Mouse (Mus musculus): Measurements from ENCODE around the gene Fnbp1. TPM values are rescaled to one million over a fixed set of nuclear protein-coding genes. Genes with fewer than 3 reads are reported as not detected.

Gene Fnbp1
- polyA plus RNA-seq, 1 experiment from 2014 or later = 59.9 TPM

DNA sequence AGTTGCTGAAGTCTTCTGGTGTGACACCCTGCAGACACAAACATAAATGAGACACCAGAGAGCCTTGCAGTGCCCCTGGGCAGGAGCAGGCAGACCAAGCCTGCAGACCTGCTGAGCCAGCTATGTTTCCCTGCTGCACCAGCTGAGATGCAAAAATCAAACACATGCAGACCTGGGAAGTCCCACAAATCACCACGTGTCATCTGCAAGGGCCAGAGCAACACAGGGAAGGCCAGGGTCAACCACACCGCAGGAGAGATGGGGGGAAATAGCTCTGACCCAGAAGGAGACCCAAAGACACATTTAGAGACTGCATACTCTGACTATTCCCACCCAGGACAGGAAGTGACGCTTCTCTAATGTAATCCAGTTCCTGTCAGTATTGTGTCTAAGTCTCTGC, 101.3 kb downstream of the Fnbp1 start:
- DNase-seq (ENCODE audit: low spot score) = no peak

DNA sequence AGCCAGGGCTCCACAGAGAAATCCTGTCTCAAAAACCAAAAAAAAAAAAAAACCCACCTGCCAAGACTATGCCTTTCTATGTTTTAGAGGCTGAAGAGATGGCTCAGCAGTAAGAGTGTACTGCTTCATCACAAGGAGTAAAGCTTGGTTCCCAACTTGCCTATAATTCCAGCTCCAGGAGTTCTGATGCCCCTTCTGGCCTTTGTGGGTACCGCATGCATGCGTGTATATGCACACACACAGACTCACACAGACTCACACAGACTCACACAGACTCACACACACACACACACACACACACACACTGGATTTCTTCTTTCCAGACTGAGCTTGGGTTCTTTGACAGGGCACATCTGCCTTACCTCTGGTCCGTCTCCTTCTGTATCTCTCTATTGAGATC, 101.8 kb downstream of the Fnbp1 start:
- DNase-seq (ENCODE audit: low spot score) = no peak

DNA sequence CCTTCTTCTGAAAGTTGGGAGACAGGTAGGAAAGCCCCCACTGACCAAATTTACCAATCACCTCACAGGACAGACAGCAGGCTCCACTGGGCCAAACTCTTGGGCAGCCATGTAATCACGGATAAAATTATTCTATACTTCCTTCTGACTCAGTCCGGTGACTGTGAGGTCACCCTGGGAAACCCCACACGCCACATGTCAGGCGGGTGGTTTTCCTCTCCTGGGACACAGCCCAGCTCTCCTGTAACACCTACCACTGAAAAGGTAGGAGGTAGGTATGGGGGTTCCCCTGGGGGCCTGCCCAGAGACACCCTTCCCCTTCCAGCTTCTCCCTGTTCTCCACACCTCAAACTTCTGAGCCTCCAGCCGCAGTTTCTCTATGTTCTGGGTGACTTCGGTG, 105.0 kb downstream of the Fnbp1 start:
- no peak for DNase-seq (ENCODE audit: low spot score)

DNA sequence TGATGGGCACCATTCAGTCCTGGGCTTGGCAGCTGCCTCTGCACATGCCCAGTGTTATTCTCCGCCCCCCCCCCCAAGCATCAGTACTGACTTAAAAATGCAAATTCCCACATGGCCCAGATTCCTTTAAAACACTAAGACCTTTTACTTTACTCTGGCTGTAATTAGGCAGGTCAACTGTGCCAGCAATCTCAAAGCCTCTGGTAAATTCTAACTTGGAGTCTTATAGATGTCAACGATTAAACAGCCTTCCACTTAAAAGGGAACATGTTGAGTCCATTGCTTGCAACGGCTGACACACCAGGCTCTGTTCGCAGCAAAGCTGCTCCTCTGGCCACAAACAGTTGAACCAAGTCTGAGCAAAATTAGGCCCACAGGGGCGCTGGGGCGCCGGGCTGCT, 109.8 kb downstream of the Fnbp1 start:
- no peak for DNase-seq (ENCODE audit: low spot score)

DNA sequence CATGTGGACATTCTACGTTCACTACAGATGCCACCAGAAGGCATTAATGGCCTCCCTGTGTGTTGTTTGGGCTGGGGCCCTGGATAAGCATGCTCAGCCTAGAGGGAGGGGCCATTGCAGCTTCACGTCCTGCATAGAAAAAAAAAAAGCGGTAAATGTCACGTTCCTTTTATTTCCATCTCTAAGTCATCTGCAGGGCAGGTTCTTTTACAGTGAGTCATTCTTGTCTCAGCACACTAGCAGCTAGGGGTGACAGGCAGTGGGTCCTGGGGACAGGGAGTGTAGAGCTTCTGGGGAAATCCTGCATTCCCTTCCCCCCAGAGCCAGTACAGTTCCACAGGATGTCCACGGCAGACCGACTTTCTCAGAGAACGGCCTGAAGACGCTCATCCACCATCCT, 115.2 kb downstream of the Fnbp1 start:
- DNase-seq (ENCODE audit: low spot score) = no peak

DNA sequence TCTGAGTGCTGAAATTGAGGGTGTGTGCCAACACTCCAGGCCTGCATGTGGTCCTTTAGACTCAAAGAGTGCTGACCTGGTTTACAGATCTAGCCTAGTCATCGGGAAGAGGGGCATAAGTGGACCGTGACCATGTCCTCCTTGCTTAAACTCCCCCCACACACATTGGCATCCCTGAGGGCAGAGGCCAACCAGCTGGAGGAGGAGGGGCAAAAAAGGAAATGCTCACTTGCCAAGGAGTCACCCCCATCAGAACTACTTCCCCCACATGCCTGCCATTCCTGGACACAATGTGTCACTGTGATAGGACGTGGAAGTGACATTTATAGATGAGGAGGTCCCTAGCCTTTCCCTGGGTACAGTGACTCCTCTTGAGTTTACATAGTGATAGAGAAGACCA, 116.3 kb downstream of the Fnbp1 start:
- DNase-seq (ENCODE audit: low spot score) = no peak

DNA sequence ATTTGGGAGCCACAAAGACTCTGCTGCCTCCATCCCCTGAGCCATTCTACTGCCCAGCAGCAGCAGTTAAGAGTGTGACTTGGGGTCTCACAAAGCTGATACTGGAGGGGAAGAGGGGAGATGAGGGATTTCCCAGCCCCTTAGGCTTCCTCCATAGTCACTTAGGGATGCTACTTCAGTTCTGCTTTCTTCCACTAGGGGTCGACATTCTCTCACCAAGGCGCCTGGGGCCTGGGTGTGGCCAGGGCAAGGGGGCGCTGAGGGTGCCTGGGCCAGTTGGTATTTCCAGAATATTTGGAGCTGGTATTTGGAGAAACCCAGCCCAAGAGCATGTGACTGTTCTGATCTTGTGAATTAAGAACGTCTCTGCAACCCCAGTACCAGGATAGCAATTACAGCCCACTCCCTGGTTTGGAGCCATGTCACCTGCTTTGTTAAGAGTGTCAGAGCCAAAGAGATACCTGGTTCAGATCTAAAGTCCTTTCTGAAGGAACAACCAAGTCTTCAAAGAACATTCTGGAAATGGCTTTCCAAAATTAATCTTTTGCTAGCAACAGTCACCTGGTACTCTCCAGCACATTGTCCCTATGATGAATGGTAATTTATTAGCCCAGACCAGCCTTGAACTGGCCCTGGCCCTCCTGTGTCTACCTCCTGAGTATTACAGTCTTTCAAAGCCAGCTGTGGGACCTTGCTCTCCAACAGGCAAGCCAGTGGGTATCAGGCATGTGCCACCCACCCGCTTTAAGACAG, 117.0 kb downstream of the Fnbp1 start:
- DNase-seq (ENCODE audit: low spot score) = peak; percentile 75

DNA sequence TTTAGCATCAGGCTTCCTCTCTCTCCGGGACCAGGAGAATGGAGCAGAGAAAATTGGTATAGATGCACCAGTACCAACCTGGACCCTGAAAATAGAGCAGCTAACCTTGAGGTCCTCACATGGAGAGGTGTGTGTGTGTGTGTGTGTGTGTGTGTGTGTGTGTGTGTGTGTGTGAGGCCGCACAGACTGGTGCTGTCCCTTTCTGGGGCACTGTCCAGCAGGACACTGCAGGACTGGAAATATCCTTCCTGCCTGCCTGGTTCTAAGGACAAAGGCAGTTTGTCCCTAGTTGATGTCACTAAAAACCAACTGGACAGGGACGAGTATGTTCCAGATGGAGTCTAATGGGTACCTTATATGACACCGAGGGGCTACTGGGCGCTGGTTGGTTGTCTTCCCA, 117.9 kb downstream of the Fnbp1 start:
- no peak for DNase-seq (ENCODE audit: low spot score)

DNA sequence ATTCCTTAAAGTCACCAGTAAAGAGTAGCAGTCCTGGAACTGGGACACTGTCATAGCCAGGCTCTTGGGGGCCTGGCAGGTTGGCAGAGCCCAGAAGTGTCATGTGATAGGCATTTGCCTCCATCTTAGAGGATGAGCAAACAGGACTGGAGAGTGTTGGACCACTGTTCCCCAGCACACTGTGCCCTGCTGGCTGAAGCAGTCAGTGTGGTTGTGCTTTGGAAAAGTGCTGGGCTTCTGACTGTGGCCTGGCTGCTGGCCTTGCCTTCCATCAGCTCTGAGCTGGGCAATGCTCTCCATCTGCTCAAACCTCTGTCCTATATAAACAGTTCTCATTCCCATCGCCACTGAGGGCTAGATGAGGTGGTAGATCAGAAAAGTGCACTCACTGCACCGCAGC, 121.6 kb downstream of the Fnbp1 start:
- DNase-seq (ENCODE audit: low spot score) = no peak

DNA sequence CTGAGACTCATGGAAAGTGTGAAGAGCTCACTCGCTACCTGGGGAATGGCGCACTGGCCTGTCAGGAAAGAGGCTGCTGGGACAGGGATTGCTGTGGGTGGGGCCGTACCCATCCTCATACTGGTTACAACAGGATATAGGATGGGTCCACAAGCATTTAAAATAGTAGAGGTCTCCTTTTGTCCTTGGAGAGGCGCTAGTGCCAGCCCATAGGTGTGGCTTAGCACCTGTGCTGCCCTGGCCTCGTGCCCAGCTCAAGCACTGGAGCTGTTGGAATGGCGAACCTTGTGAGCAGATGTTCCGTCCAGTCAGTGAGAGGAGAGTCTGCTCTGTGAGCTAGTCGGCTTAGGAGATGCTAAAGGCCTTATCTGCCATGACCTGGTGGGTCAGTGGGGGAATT, 122.8 kb downstream of the Fnbp1 start:
- no peak for DNase-seq (ENCODE audit: low spot score)

DNA sequence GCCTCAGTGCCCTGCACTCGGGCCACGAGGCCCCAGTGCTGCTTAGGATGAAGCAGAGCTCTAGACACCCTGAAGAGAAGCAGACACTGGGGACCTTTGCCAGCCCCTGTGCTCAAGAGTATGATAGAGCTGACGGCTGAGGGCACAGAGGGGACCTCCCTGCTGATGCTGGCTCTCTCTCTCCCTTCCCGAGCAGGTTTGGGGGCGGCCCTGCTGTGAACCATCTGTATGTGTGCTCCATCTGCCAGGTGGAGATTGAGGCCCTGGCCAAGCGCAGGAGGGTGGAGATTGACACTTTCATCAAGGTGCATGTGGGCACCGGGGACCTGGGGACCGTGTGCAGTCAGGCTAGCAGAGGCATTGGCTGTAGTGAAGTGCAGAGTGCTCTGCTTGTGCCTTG, 123.3 kb downstream of the Fnbp1 start:
- DNase-seq (ENCODE audit: low spot score) = no peak

DNA sequence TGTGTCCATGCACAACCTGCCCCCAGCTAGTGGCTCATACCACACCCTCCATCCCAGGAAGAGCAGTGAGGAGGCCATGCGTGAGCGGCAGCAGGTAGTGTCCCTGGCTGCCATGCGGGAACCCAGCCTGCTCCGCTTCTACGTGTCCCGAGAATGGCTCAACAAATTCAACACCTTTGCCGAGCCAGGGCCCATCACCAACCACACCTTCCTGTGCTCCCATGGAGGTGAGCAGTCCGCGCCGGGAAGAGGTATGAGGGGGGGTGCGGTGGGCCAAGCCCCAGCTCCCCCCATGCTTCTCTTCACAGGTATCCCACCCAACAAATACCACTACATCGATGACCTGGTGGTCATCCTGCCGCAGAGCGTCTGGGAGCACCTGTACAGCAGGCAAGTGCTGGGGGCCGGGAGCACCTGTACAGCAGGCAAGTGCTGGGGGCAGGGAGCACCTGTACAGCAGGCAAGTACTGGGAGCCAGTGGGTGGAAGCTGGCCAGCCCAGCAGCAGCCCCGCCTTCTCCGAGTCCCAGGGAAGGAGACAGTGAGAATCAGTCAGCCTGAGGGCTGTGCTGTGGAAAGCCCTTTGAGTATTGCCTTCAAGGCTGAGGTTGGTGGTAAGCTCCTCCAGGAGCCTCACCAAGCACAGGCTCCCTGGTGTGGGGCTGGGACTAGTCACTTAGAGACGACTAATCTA, 124.0 kb downstream of the Fnbp1 start:
- no peak for DNase-seq (ENCODE audit: low spot score)

DNA sequence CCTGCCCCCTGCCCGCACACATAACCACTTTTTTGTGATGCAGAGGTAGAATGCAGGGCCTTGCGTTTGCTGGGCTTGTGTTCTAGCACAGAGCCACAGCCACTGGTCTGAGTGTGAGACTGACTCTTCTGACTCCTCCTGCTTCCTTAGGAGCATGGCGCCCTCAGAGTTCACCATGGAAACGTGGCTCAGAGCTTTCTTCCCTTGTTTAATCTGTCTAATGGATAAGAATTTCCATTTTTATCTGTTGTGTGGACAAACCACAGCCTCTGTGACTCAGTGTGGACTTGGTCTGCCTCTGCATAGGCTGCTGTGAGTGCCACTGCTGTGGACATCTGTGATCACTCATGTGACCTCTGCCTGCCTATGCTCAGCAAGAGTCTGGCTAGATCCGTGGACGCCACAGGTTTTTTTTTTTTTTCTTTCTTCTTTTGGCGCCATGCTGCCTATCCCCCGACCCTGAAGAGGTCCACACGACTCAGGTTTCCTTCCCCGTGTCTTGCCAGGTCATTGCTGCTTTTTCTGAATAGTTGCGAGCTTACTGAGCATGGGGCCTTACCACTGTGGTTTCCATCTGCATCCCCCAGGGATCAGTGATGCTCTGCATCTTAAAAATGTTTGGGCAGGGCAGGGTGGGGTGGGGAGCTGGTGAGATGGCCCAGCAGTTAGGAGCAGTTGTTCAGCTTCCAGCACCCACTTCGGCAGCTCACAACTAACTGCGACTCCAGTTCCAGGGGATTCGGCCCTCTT, 128.3 kb downstream of the Fnbp1 start:
- no peak for DNase-seq (ENCODE audit: low spot score)

DNA sequence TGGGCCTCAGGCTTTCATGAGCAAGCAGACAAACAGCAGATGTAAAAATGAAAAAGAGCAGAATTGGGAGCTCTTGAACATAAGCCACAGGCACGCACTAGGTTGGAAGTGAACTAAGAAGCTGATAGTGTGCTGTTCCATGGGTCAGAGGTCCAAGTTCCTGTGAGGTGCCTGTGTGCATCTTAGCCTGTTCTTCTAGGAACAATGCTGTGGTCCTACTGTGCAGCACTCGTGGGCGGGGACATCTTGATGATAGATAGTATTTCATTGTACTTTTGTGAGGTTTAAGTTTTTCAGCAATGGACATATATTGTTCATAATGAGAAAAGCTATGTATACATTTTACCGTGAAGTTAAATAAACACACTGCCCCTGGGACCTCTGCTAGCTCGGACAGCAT, 134.6 kb downstream of the Fnbp1 start:
- DNase-seq (ENCODE audit: low spot score) = no peak

DNA sequence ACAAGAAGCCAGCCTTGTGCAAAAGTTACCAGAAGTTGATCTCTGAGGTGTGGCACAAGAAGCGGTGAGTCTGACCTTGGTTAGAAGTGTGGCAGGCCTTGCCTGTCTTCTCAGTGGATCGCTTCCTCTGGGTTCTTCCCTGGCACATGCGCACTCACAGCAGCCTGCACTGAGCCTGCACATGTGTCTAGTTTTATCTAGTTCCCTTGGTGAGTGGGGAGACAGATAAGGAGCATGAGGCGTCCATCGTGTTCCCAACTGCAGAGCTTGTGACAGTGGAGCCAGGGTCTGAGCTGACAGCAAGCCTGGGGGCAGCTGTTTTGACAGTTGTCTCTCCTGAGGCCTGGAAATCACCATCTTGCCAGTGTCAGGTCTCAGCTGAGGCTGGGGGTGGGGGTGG, 135.4 kb downstream of the Fnbp1 start:
- DNase-seq (ENCODE audit: low spot score) = no peak

DNA sequence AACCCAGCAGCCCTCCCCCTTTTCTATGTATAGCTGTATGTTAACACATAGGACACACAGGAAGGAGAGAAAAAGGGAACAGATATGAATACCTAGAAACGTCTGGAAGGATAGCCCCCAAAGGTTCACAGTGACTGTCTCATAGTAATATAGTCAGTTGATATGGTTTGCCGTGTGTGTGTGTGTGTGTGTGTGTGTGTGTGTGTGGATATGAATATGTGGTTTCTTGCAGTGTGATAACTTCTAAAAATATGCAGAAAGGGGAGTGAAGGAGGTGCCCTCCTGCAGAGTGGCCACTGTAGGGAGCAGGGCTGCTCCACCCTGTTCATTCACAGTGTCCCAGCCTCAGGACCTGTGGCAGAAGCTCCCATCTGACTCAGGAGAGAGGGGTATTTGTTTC, 136.4 kb downstream of the Fnbp1 start:
- DNase-seq (ENCODE audit: low spot score) = no peak

DNA sequence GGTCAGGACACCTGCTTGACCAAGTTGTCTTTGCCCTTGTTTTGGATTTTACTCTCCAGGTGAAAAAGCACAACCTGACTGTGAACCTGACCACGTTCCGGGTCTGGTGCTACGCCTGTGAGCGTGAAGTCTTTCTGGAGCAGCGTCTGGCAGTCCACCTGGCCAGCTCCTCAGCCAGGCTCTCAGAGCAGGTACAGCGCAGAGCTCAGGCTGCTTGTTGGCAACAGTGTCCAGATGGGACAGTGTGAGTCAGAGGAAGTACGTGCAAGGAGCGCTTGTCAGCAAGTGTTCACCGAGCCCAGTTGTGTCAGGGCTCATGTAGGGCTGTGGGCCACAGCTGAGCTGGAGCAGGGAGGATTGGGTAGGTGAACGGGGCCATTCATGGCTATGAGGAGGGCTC, 139.0 kb downstream of the Fnbp1 start:
- no peak for DNase-seq (ENCODE audit: low spot score)

DNA sequence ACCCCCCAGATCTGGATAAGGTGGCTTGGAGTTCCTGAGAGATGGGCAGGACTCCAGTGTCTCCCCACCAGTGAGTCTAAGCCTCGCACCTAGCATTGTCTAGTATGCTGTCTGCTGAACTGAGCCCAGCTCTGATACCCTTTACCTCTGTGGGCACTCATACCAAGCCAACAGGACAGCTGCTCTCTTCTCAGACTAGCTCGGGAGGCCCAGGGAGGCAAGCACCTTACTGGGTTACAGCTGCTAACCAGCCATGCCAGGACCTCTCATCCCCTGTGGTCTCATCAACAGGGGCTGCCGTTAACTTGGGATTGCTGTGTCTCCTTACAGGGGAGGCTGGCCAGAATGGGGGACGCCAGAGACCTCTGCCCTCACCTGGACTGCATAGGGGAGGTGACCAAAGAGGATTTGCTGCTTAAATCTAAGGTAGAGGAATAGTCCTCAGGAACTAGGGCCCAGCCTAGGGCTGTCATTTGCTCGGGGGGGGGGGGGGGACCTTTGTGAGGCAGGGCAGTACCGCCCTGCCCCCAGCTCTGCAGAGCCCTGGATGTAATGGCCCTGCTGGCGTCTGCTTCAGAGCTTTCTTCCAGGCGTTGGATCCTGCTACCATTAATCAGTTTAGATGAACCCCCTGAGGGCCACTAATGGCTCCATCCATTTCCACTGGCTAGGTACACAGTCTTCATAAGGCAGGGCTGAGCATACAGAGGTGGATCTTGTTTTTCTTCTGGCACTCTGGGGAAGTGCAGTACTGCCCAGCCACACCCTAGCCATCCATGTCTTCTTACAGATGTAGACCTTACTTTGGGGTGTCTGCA, 143.2 kb downstream of the Fnbp1 start:
- DNase-seq (ENCODE audit: low spot score) = no peak

DNA sequence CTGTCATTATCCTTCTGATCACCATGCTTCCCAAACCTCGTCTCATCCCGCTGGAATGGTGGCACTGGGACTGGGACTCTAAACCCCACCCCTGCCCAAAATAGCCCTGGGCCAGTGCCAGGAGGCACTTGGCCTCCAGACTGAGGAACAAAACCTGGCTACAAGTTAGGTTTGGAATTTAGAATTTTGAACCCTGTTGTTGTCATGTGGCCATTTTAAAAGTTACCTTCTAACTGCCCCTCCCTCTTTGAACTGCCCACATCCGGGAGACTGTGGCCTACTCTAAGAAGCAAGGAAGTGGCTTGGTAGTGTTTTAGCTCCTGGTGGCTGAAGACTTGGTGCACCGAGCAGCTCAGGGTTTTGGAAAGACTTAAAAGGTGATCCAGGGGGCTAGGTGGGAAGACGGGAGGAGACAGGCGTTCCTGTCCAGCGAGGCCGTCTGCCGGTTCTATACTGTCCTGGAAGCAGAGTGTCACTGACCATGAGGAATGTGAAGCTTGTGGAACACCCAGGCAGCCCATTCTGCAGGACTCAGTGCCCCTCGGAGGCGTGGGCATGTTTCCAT, 146.3 kb downstream of the Fnbp1 start:
- no peak for DNase-seq (ENCODE audit: low spot score)

DNA sequence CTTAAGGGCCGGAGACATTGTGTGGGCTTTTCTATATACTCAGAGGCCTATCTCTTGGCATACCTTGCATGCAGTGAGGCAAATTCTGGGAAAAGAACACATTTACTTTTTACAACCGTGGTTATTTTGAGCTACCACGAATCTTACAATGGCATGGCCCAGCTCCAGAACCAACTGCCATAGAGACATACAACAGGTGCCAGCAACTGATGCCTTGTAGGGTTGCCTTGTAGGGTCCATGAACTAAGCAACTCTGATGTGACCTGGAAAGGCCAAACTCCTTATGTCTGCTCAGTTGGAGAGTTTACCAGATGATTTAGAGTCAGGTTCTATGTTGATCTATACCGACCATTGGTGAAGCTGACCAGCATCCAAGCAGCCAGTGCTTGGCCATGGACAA, 147.0 kb downstream of the Fnbp1 start:
- no peak for DNase-seq (ENCODE audit: low spot score)

DNA sequence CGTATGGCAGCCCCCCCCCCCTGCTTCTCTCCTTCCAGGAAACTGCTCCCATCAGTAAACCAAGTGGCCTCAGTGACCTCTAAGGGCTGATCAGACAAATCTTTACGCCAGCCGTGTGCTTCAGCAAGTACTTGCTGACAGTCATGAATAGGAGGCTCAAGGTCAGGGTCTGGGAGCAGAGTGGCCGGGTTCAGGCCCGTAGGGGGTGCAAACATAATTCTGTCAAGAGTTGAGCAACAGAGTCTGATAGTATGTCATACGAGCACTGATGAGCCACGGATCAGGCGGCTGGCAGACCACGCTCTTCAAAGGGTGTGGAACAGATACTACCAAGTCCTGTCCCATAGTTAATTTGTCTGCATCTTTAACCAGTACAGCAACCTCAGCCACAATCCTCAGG, 151.6 kb downstream of the Fnbp1 start:
- DNase-seq (ENCODE audit: low spot score) = no peak
